Comparison of ENCODE assay signal across 8 mouse cellular contexts in the genomic region with DNA sequence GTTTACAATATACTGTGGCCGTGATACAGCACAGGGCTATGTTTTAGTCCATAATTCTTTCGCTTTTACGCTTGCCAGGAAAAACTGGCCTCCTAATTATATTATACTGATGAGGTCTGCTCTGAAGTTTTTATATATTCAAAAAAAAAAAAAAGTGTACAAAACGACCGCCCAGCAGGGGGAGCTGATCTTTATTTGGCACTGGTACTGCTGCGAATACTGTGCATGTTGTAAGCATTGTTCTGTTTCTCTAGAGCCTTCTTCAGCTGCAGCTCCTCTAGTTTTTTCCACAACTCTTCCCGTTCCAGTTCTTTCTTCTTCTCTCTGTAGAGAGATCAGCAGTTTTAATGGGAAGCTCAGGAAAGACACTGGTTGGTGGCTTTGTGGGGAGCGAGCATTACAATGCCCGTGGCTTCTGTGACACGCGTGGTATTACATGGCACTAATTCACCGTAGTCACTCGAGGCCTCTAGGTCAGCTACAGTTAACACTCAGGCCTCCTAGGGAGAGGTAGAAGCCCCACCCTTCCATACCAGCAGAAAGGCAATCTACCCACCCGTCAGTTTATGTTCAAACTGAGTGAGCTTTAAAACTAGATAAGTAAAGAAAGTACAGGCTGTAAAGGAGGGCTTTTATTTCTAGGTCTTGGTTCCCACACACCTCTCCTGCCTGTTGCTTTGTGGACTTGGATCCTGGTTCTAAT. TPM values are rescaled to one million over a fixed set of nuclear protein-coding genes. Genes with fewer than 3 reads are reported as not detected.
DNase-seq lines count a peak whose midpoint lies in the region; ATAC-seq and TF ChIP-seq lines count a peak whose summit lies in the region.

No protein-coding gene starts in this region.

- H3K36me3 ChIP-seq in E14TG2a.4 (ENCODE audit: insufficient read depth, low read length): peaks cover 86% of the 10 kb centered on the region
- peaks cover 59% of the 10 kb centered on the region for H3K36me3 ChIP-seq in forebrain, embryonic 15.5 days

- H3K27ac ChIP-seq in forebrain, embryonic 15.5 days (replicated peaks): 0 out of 2 replicates have a peak overlapping the region, but pooled peaks have one; percentile 31

- H3K4me2 ChIP-seq in forebrain, embryonic 15.5 days (replicated peaks): no peak overlapping the region

- peak; percentile 56 for DNase-seq in layer of hippocampus, adult 11-12 months (ENCODE audit: low spot score)
- DNase-seq in layer of hippocampus, adult 8-10 months (ENCODE audit: low spot score in 2 of 2): no peak
- DNase-seq in brain, adult 2 months (ENCODE audit: low read depth, low spot score): peak; percentile 80
- DNase-seq in kidney, postnatal 4 days: peak; percentile 86 to 87
- DNase-seq in mesoderm, embryonic 11.5 days (ENCODE audit: low read depth, low spot score): peak; percentile 34

- TF ChIP-seq CTCF in E14TG2a.4 (conservative IDR thresholded peaks at IDR 0.05; ENCODE audit: low read length): peak; percentile 20; the same call in 1 of the 2 replicates

- no peak overlapping the region for H3K9ac ChIP-seq in forebrain, embryonic 15.5 days (replicated peaks)

- peaks cover 22% of the 10 kb centered on the region for H3K4me1 ChIP-seq in E14TG2a.4 (replicated peaks; ENCODE audit: low read depth, low read length)
- 0 out of 2 replicates have a peak, but pooled peaks cover 2% of the 10 kb centered on the region for H3K4me1 ChIP-seq in forebrain, embryonic 15.5 days

- 0 out of 2 replicates have a peak, but pooled peaks have one; percentile 23 for ATAC-seq in forebrain, embryonic 15.5 days (replicated peaks)
- no peak for ATAC-seq in monocyte, adult 5-6 weeks (replicated peaks; ENCODE audit: insufficient number of reproducible peaks, low FRiP score, low TSS enrichment, poor library complexity, severe bottlenecking)

- WGBS in forebrain, embryonic 15.5 days: 61% methylated on average over 14 of the region's 14 CpGs

- no peak overlapping the region for H3K4me3 ChIP-seq in E14TG2a.4 (replicated peaks; ENCODE audit: low read length)
- H3K4me3 ChIP-seq in forebrain, embryonic 15.5 days: no peak overlapping the region

- no peaks in the 10 kb centered on the region for H3K27me3 ChIP-seq in E14TG2a.4 (ENCODE audit: insufficient read depth, low read length)
- no peaks in the 10 kb centered on the region for H3K27me3 ChIP-seq in forebrain, embryonic 15.5 days

- no peaks in the 10 kb centered on the region for H3K9me3 ChIP-seq in E14TG2a.4 (ENCODE audit: low read length)
- H3K9me3 ChIP-seq in forebrain, embryonic 15.5 days: no peaks in the 10 kb centered on the region

RNA-seq across cellular contexts. Expression of a gene that starts 27.2 kb away (rescaled TPM):
- 10 to 100 TPM in 3 of 4 experiments, 1 to 10 TPM in 1; 9.0 to 15.2 (median 11.7) TPM for total RNA-seq in layer of hippocampus, adult 8-10 months (2022)
- polyA plus RNA-seq in forebrain, embryonic 15.5 days (2015; fragmentation: Nextera tagmentation; extraction: Ambion mirVana): 53.1 and 54.0 TPM in 2 replicates
- total RNA-seq in monocyte, adult 5-6 weeks (2017): 5.8 to 12.5 TPM (median 10.7 TPM) in 3 replicates

RNA-seq across cellular contexts. Expression of a gene that starts 34.9 kb away (rescaled TPM):
- total RNA-seq in layer of hippocampus, adult 8-10 months (2022): 10 to 100 TPM; 57.8 to 80.1 (median 66.1) TPM
- 100 and 106 TPM in 2 replicates for polyA plus RNA-seq in forebrain, embryonic 15.5 days (2015; fragmentation: Nextera tagmentation; extraction: Ambion mirVana)
- 1.9 to 4.4 TPM (median 2.5 TPM) in 3 replicates for total RNA-seq in monocyte, adult 5-6 weeks (2017)

RNA-seq across cellular contexts. Expression of a gene that starts 50.1 kb away (rescaled TPM):
- 10 to 100 TPM; 65.1 to 76.6 (median 70.6) TPM for total RNA-seq in layer of hippocampus, adult 8-10 months (2022)
- 10.5 and 10.6 TPM in 2 replicates for polyA plus RNA-seq in forebrain, embryonic 15.5 days (2015; fragmentation: Nextera tagmentation; extraction: Ambion mirVana)
- total RNA-seq in monocyte, adult 5-6 weeks (2017): 479 to 620 TPM (median 501 TPM) in 3 replicates

Comparison
In these comparisons a context has a peak if more than half of its experiments do, and no peak if none do; other contexts are left out.
1. DNase-seq: peak in layer of hippocampus, adult 11-12 months (single experiment), brain, adult 2 months (single experiment), kidney, postnatal 4 days (2 of 2) and mesoderm, embryonic 11.5 days (single experiment); none in layer of hippocampus, adult 8-10 months (0 of 2).
2. RNA of a gene that starts 34.9 kb away (total RNA-seq): 57.8 to 80.1 TPM in layer of hippocampus, adult 8-10 months; 1.9 to 4.4 TPM in monocyte, adult 5-6 weeks; every median in the first group is over 10 times any median in the second.